Mouse (Mus musculus): Measurements from ENCODE around the gene Ppt1.

The Ppt1 gene

GRCm38 (mm10) chr4:122870027-122870426, 34.0 kb downstream of the Ppt1 start:
- peak; percentile 49 for DNase-seq (ENCODE audit: low read depth)

- DNase-seq (ENCODE audit: low read depth) = no peak
Observed at GRCm38 (mm10) chr4:122870741-122871140, 34.7 kb downstream of the Ppt1 start.

- DNase-seq (ENCODE audit: low read depth) = no peak
Observed at GRCm38 (mm10) chr4:122871269-122871668, 35.2 kb downstream of the Ppt1 start.

GRCm38 (mm10) chr4:122871989-122872388, 35.9 kb downstream of the Ppt1 start:
- DNase-seq (ENCODE audit: low read depth) = no peak

GRCm38 (mm10) chr4:122873003-122873402, 37.0 kb downstream of the Ppt1 start:
- DNase-seq (ENCODE audit: low read depth) = no peak

GRCm38 (mm10) chr4:122873512-122873911, 37.5 kb downstream of the Ppt1 start:
- no peak for DNase-seq (ENCODE audit: low read depth)

- no peak for DNase-seq (ENCODE audit: low read depth)
Observed at GRCm38 (mm10) chr4:122878333-122879070, 42.5 kb downstream of the Ppt1 start.

- no peak for DNase-seq (ENCODE audit: low read depth)
Observed at GRCm38 (mm10) chr4:122882544-122882943, 46.5 kb downstream of the Ppt1 start.

GRCm38 (mm10) chr4:122883294-122883693, 47.3 kb downstream of the Ppt1 start:
- DNase-seq (ENCODE audit: low read depth) = no peak

- DNase-seq (ENCODE audit: low read depth) = no peak
Observed at GRCm38 (mm10) chr4:122884051-122884450, 48.0 kb downstream of the Ppt1 start.

- no peak for DNase-seq (ENCODE audit: low read depth)
Observed at GRCm38 (mm10) chr4:122884481-122885340, 48.7 kb downstream of the Ppt1 start.

GRCm38 (mm10) chr4:122885768-122886578, 49.9 kb downstream of the Ppt1 start, which contains the start of gene Cap1:
TSS of gene Cap1 (minus strand) at chr4:122886056.
- DNase-seq (ENCODE audit: low read depth) = peak; percentile 99

GRCm38 (mm10) chr4:122886579-122887254, 50.7 kb downstream of the Ppt1 start:
- no peak for DNase-seq (ENCODE audit: low read depth)

GRCm38 (mm10) chr4:122887336-122887735, 51.3 kb downstream of the Ppt1 start:
- no peak for DNase-seq (ENCODE audit: low read depth)

GRCm38 (mm10) chr4:122890881-122891481, 54.9 kb downstream of the Ppt1 start:
- no peak for DNase-seq (ENCODE audit: low read depth)

GRCm38 (mm10) chr4:122891597-122891996, 55.6 kb downstream of the Ppt1 start:
- no peak for DNase-seq (ENCODE audit: low read depth)

- no peak for DNase-seq (ENCODE audit: low read depth)
Observed at GRCm38 (mm10) chr4:122892157-122892556, 56.1 kb downstream of the Ppt1 start.

GRCm38 (mm10) chr4:122897750-122898149, 61.7 kb downstream of the Ppt1 start:
- DNase-seq (ENCODE audit: low read depth) = no peak

- peak; percentile 54 for DNase-seq (ENCODE audit: low read depth)
Observed at GRCm38 (mm10) chr4:122898313-122898712, 62.3 kb downstream of the Ppt1 start.

- DNase-seq (ENCODE audit: low read depth) = no peak
Observed at GRCm38 (mm10) chr4:122902156-122902555, 66.1 kb downstream of the Ppt1 start.

GRCm38 (mm10) chr4:122903709-122904108, 67.7 kb downstream of the Ppt1 start:
- DNase-seq (ENCODE audit: low read depth) = no peak
